Mouse (Mus musculus): ENCODE data around the gene Dnmt3a.

DNA sequence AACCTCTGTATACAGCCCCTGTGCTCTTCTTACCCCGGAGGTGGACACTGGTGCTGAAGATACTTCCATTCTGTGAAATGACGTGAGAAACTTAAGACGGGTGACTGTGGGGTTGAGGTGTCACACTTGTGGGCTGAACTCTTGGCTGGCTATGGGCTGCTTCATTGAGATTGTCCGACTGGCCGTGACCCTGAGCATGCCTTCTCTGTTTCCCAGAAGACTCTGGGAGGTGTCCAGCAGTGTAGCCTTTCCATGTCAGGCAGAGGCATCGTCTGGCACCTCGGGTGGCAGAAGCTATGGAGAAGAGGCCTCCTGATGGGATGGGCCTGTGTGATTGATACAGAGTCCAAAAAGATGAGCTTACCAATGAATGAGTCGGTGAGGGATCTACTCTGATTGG, 7.3 kb downstream of the Dnmt3a start:
- TF ChIP-seq CTCF (IDR thresholded peaks at IDR 0.05): no peak
- TF ChIP-seq EP300 (IDR thresholded peaks at IDR 0.05; ENCODE audit: insufficient read depth, low read depth, low read length): no peak
